Mouse (Mus musculus) cerebellum, postnatal 10 days (tissue): ENCODE results near the gene Kif20b.

Experiments
- DNase-seq, 2 experiments: peaks; one replicate each; pipeline ENCODE4 v3.0.0; 2021; ENCODE audit warnings: mixed read lengths in 2 of 2

The Kif20b gene

DNA sequence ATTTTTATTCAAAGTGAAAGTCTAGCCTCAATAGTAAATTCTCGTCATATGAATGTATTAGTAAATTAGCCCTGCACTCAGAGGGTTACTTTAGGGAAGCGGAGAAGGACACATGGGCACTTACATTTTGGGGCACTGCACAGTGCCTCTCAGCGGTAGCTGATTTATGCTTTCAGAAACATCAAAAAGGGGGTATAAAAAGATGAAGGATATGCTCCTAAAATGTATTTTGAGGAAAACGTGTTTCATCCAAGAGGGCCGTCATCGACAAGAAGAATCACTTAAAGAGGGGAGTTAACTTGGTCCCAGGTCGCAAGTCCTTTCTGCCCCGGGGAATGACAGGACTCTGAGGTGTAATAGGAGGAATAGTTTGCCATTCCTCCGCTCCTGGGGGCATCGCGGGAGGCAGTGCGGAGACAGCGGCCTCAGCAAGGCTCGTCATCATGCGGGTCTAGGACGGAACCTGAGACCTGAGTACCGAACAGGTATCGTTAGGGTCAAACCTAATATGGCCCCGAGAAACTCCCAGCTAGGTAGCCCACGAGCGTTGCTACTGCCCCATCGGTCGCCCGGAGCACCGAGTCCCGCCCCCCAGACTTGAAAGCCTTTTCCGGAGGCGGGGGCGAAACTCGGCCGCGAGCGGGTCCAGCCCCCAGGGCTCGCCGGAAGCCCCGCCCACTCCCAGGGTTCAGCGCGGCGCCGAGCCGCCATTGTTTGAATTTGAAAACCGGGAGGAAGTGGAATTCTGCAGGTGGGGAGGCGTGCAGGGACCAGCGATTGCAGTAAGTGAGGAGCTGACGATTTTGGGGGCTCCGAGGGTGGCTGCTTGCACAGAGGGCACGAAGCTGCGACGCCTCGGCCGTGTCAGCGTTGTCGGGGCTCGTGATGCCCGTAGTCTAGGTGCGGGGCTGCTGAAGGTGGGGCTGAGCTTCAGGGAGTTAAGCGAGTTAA, at the start of gene Kif20b:
Kif20b (plus strand) TSS at position 710 of the 951 bp plus-strand sequence.
- peak; percentile 95 to 96 for DNase-seq

DNA sequence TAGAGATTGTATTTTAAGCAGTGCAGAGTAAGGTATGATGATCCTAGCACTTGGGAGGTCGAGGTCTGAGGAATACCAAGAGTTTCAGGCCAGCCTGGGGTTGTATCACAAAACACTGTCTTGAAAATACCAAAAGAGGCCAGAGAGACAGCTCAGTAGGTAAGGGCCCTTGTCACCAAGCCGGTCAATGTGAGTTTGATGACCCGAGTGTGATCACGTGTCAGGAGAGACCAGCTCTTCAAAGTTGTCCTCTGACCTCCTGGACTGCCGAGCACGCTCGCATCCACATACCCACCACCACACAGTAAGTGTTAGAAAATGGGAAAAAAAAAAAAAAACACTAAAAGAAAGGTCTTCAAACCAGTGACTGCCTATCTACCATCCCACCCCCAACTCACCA, 45.5 kb upstream of the Kif20b start:
- no peak for DNase-seq

DNA sequence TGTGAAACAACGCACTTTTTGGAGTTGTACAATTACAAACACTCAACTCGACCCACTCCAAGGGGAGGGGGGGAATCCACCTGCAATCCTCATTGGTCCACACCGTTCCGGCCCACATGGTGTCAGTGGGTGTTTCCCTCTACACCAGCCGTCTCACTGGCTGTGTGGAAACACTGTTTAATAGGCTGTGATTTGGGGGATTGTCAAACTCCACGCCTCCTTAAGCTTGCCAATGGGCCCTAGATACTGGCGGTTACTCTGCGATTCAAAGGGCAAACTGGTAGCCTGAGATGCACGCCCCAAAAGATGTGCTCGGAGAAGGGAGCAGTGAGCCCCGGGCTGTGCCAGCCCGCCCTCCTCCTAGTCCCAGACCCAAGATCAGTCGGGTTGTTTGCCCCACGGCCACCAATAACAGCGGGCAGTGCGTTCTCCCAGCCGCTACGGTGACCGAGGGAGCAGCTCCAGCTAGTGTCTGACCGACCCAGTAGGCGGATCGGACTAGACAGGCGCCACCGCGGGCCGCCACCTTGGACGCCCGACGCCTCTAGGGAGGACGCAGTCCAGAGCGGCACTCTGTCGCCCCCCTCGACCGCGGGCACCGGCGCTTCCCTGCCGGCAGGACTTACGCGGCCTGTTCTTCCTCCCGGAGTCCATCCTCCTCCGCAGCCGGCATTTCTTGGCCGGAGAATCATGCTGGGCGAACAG, 44.1 kb upstream of the Kif20b start:
- peak; percentile 88 to 91 for DNase-seq

DNA sequence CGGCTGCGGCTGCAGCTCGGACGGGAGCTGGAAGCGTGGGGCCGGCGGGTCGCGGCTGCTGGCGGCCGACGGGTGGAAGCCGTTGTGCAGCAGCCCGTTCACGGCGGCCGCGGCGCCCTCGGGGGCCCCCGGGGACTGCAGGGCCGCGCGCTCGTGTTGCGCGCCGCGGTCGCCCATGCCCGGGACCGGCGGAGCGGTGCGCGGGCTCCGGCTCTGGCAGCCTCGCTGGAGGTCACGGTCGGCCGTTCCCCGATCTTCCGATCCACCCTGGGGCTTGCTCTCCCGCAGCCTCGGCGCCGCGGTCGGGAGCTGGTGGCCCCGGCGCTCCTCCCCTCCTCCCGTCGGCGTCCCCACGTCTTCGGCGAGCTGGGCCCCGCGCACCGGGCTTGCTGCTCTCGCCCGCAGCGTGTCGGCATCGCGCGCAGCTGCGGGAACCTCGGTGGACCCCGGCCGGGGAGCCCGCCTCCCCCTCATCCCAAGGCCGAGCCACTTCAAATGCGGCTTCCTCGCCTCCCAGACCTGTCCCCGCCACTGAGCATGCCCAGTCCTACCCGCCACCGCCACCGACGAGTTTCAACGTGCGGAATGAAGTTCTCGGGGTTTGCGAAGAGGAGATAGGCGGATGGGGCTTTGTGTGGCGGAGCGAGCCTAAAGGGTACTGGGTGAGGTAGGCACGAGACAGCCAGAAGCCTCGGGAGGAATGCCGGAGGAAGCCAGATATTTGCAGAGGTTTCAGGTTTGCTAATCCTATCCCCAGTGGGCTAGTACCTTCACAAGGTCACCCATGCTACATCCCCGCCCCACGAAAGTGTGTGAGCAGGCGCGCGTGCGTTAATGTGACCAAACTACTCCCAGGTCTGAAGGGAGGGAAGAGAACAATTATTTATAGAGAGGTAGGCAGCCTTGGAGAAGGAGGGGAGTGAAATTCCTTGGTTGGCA, 43.3 kb upstream of the Kif20b start, which contains the start of gene Pank1:
Pank1 (minus strand) TSS at position 853 of the 939 bp plus-strand sequence.
- DNase-seq = peak; percentile 83 to 86

DNA sequence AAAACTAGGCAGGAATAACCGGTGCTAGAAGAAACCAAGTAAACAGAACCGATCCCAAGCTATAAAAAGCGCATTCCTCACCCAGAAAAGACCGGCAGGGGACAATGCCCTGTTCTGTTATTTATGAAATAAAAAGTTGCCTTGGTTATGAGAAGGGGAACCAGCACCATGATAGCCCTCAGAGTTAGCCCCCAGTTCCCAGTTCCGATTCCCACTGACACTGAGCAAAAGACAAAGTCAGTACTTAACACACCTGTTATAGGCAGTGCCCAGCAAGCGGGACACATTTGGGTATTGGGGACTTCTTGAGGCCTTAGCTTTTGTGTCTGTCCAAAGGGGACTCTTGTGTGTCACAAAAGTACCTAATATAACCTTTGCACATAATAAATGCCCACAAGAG, 42.5 kb upstream of the Kif20b start:
- DNase-seq = peak in 1 of 2 experiments; percentile 5

DNA sequence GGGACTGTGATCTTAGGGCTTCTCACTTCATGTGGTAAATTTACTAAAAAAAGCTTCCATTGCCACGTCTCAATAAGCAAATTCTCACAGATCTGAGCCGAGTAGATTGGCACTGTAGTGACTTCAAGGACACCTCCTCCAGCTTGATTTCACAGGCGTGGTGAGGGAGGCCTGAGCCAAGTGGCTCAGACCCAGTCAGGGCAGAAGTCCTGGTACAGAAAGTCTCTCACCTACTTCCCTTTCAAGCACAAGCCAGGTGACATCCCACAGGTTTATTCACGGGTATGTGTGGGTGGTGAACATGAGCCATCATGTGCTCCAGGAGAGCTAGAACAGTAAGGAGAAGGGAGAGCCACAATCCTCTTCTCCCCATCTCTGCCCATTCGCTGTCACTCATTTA, 41.0 kb upstream of the Kif20b start:
- no peak for DNase-seq

DNA sequence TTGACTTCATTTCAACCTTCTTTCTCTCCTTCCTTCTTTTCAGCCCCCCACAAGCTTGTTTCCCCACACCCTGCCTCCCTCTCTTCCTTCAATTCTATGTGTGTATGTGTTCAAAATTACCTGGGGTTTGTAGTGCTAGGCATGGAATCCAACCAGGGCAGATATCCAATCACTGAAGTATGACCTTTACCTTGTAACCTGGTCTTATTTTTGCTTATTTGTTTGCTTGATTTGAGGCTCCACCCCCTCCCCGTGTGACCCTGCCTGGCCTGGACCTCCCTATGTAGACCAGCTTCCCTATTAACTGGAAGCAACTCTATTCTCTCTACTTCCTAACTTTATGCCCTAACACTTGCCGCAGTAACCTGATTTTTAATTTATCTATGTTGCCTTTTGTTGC, 39.7 kb upstream of the Kif20b start:
- DNase-seq = no peak

DNA sequence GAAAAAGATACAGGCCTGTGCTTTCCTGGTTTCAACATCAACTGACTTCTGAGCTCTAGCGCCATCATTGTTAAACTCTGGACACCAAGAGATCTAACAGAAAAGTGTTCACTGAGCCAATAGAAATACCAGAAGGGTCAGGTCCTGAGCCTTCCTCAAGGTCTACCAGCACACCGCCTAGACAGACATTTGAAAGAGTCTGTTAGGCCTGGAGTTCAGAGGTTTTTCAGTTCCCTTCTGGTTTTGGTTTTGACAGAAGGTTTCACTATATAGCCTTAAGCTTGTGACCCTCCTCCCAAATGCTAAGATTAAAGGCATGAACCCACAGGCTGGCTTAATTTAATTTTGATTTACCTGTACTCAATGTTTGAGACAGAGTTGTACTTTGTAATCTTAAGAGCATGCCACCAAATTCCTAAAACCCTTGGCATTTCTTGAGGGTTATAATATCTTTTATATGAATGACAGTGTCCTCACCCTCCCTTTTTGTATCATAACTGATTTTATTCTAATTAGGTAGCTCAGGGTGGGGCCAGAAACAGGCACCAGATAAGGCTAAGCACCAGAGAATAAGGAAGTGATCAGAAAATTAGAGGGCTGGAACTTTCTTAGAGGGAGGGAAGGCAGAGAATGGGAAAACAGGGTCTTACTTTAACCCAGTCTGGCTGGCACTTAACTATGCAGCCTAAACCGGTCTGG, 38.5 kb upstream of the Kif20b start:
- no peak for DNase-seq

DNA sequence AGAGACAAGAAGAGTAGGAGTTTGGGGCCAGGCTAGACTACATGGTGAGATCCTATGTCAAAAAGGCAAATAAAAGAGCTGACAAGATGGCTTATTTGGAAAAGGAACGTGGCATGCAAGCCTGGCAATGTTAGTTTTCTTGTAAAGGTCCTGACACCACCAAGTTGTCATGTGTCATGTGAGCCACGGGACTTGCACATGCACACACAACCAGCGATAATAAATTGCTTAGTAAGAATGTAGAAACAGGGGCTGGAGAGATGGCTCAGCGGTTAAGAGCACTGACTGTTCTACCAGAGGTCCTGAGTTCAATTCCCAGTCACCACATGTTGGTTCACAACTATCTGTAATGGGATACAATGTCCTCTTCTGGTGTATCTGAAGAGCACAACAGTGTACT, 35.8 kb upstream of the Kif20b start:
- DNase-seq = no peak

DNA sequence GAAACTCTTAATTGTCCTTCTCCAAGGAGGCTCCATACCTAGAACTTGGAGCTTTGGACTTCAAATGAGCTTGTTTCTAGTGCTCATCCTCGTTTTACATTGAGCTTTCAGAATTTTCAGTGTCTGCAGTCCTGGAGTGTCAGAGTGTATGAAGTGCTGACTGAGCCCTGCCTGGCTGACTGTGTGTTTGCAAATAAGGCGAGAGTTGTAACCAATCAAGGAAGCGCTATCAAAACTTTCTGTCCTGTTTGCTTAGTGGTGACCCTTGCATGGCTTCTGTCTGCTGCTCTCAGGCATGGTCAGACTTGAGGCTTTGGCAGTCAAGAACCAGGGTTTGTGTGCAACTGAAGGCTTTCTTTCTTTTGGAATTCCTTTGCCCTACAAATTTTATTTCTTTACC, 31.2 kb upstream of the Kif20b start:
- DNase-seq = no peak

DNA sequence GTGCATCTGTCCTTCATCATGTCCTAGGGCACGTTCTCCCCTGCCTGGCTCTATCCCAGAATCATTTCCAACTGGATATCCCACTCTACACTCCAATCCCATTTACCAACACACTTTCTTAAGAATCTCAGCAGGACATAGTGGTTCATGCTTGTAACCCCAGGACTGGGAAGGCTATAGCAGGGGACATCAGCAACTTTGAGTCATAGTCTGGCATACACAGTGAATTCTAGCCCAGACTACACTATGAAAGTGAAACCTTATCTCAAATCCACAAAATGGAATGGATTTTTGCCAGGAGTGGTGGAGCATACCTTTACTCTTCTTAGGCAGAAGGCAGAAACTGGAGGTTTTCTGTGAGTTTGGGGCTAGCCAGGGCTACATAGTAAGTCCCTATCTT, 30.6 kb upstream of the Kif20b start:
- no peak for DNase-seq

DNA sequence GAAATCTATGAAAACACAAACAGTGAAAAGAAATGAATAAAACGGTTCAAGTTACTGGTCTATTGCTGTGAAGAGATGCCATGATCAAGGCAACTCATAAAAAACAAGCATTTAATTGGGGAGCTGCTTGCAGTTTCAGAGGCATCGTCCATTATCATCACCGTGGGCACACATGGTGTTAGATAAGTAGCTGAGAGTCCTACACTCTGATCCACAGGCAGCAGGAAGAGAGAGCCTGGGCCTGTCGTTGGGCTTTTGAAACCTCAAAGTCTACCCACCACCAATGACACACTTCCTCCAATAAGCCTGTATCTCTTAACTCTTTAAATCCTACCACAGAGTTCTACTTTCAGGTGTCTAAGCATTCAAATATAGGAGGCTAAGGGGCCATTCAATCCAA, 27.1 kb upstream of the Kif20b start:
- DNase-seq = no peak

DNA sequence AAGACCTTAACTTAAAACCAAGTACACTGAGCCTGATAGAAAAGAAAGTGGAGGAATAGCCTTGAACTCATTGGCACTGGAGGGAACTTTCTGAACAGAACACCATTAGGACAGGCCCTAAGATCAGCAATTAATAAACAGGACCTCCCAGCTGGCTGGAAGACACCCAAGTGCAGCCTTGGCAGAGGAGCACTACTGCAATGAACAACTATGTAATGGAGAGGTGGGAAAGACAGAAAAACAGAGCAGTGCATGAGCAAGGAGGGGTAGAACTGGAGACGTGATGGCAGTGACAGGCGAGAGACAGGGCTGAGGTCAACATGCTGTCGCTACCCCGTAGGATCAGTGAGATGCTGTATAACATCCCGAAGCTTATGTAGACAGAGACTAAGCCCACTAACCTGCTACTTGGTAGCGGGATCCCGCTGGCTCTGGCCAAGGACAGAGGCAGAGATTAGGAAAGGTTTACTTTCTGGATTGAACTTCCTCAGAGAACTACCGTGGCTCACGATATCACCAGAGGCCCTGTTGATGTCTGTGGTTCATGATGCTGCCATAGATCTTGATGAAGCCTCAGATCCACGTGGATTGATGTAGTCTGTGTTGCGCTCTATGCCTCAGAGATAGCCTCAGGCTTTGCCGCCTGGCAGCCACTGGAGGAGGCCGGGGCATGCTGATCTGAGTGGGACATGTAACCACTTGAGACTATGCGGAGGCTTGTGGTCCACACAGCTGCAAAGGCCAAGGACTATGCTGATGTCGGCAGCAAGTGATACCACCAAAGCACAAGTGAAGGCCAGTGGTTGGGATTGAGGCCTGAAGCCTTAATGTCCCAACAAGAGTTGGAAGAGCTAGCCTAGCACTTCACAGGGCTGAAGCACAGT, 24.8 kb upstream of the Kif20b start:
- DNase-seq = no peak

DNA sequence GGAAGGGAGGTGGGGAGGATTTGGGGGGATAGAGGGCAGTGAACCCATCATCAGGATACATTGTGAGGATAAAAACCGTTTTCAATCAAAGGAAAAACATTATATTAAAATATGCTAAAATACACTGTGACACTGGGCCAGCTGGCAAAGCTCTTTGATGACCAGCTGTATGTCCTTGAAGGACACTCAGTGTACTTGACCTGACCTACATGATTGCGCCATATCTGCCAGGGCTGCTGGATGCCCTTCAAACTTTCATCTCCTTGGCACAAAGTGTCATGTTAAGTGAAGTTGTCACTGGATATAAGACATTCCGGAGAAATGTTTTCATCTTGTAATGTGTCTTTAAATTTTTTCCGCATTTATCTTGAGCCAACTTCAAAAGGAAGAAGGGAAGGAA, 23.2 kb upstream of the Kif20b start:
- DNase-seq = no peak

DNA sequence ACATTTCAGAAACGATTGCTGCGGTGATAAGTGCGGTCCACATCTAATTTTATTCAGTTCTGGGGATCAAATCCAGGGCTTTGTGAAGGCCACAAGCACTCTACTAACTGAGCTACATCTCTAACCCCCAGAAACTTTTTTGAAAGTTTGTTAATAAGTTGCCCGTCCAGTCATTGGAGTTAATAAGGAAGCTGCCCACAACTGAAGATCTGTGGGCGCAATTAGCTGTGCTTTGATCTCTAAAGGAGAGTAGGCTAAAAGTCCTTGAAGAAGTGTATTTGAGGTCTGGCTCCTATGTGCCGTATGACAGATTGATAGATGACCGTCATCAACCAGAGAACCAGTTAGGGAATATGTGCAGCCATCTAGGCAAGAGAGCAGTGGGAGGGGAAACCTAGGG, 20.9 kb upstream of the Kif20b start:
- no peak for DNase-seq

DNA sequence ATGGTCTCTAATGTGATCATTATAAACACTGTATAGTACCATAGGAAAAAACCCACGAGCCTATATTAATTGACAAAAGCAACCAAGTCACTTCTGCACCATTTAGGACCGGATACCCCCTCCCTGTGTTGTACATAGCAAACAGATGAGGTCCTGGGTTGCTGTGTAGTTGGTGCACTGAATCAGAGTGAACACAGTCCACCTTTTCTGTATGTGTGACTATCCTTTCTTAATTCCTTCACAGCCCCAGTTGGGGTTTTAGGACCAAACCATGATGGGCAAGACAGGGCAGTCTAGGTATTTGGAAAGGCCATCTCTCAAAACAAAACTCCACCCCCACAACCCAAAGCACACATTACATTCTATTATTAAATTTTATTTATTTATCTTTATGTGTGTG, 20.4 kb upstream of the Kif20b start:
- DNase-seq = no peak

DNA sequence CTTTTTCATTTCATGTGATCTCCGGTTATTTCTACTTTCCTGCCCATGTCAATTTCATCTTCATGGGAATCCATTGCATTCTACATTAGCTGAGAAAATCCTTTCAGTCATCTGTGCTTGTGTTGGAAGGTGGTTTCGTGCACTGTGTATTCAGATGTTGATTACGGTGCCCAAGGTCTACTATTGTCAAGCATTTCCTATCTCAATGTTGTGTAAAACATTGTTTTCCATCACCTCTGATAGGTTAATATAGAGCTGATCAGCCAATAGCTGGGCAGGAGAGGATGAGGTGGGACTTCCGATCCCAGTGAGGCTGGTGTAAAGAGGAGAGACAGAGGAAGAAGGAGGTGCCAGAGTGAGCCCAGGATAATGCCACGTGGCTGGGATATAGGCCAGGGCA, 18.1 kb upstream of the Kif20b start:
- DNase-seq = no peak

DNA sequence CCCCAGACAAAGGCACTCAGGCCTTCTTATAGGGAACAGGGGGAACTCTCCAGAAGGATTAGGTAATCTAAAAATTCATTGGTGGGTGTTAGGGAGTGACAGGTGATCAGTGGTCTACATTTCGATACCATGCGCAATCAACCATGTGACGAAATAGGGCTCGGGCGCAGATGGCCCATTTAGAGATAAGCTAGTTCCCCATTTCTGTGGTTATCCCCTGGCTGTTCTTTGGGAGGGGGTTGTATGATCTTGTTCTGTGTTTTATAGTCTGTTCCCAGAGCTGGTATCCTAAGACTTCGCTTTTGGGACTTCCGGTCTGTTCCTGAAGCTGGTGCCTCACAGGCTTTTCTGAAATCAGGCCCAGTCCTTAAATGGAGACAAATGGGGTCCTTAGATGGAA, 16.7 kb upstream of the Kif20b start:
- no peak for DNase-seq

DNA sequence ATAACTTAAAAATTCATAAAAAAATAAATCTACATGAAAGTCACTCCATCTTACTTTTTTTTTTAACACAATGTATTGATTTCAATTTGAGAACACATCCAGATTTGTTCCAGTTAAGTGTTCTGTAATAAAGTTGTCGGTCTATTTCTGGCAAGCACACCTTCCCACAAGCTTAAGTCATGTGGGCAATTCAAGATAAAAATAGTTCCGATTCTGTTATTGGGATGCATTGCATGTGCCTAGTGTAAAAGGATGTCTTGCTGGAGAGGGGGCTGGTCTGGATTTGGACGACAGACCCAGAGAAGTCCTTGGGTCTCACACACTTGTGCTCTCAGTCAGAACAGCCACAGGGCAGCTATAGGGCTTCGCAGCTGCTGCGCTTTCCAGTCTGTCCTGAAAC, 15.4 kb upstream of the Kif20b start:
- DNase-seq = no peak

DNA sequence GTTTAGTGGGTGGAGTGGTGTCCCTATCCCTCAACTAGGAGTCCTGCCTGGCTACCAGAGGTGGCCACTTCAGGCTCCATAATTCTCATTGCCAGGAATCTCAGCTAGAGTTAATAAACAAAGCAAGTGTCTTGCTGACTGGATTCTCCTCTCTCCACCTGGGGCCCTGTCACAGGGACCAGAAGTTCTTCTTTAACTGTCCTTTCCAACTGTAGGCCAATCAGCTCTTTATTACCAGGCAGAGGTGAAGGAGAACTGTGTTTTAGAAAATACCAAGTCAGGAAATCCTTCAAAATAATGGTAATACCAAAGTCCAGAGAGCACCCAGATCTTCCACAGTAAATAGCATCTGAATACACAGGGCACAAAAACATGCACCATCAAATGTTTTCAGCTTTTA, 9.8 kb upstream of the Kif20b start:
- DNase-seq = no peak

DNA sequence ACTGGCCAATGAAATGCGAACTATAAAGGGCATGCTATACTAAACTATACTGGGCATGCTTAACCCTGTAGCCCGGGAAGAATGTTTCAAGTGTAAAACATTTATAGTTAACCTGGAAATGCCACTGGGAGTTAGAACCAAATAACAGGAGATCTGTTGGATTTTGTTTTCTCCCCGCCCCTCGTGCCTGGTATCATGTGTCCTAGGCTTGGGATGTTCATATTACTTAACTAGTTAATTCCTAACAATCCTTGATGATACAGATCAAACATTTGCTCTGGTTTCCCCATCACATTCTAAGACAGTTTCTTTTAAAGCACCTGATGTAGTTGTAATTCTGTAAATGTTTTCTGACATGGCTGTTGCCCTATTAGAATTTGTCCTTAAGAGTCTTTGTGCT, 2.1 kb upstream of the Kif20b start:
- DNase-seq = no peak
